Mouse (Mus musculus) T-helper 17 cell (primary cell): ENCODE data around the gene Tmub2.

Experiments
- in situ Hi-C, 2 experiments: fragments of 300-600 bp; cut with MboI, MseI; formaldehyde crosslinking; loops; 1 replicate in 1 of 2; 2 replicates in 1 of 2; pipeline ENCODE4 v1.15.1; 2025; ENCODE audit warnings: high pct_unique_total_duplicates in 2 of 2

Tmub2 gene

GRCm38 (mm10) chr11:102284501-102285094 lies at the start of gene Tmub2:
Tmub2 (plus strand) TSS chr11:102284931.
- in situ Hi-C loops: no loop called here

DNA sequence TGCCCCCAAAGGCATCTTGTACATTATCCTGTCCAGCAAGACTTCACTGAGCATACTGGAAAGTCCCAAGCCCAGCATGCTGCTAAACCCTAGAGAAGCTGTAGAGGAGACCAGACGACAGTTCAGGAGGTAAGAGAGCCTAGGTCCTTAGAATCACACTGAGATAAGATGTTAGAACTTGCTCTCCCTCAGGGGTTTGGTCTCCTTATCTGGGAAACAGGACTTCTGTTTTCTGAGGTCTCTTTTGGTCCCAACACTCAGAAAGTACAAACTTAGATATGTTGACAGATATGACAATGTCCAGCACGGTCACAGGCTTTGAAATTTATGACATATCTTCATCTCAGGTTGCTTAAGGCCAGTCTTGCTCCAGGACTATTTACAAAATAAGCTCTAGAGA lies 48.7 kb upstream of the Tmub2 start:
- in situ Hi-C loops: no loop called here

GRCm38 (mm10) chr11:102240636-102241035 lies 44.1 kb upstream of the Tmub2 start:
- in situ Hi-C loops: no loop called here

DNA sequence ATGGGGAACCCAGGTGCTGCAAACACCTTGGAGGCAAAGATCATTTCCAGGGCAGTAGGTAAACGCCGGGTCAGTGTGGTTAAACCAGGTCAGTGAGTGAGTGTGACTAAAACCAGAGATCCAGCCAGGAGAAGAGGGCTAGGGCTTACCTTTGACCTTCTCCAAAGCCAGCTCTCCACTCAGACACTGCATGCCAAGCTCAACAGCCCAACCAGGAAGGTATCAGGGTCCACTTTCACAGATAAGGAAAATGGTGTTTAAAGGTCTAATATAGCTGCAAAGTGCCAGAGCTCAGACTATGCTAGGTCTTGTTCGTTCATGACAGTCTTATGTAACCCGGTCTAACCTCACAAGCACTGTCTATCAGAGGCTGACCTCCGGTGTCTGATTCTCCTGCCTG lies 43.5 kb upstream of the Tmub2 start:
- in situ Hi-C loops: no loop called here

GRCm38 (mm10) chr11:102241874-102242273 lies 42.9 kb upstream of the Tmub2 start:
- in situ Hi-C loops: no loop called here

DNA sequence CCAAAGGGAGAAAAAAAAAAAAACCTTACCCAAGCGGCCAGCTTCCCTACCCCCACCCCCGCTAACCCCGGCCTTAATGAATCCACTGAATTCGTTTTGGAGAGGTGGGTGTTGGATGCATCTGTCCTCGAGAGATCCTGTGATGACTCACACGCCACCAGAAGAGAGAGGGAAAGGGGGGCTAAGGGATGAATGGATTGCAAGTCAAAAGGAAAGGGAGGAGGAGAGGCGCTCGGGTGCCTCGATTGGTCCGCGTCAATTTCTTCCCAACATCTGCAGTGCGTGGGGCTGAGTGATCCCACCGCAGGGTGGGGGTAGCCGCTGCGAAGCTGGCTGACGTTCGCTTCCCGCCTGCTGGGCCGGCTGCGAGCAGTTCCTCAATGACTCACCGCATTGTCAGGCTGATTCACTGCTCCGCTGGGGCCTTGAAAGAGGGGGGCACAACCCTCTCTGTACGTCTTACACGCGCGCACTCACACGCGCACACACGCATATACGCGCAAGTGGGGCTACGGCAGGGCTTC lies 39.7 kb upstream of the Tmub2 start:
- in situ Hi-C loops: no loop called here

DNA sequence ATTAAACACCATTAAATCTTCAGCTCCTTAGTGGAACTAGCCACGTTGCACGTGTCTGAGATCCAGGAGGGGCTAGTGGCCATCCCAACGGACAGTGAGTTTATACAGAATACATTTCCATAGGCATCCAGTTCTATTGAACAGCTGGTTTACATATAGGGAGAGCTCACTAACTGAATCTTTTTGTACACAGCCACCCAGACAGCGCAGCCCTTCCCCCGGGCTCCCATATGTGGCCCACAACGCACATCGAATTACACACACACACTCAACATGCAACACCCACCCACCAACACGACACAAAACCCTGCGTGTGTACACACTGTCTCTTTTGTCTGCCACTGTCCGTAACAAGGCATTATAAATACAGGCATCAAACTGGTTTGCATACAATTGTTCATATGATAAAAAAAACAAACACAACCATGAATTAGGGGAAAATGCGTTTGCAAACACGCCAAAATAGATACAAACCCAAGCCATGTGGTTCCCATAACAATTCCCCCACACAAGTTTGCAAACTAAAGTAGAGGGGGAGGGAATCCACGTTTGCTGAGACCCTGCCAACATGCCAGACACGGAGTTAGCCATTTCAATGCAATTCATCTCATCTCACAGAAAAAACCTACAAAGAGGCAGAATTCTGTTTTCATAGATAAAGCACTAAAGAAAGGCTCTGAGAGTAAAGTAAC lies 39.0 kb upstream of the Tmub2 start:
- in situ Hi-C loops: no loop called here

DNA sequence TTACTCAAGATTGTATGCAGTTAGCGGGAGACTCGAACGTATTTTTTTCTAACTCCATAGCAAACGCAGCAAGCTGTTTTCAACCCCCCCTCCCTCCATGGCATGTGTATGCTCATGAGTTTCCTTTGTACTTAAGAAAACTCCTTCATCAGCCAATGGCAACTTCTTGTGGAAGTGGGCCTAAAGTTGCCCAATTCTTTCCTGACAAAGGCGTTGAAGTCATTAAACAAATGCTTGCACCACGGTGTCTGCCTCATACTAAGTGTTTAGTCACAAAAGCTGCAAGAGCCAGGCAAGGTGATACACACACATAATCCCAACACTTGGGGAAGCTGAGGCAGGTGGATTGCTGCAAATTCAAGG lies 38.5 kb upstream of the Tmub2 start:
- in situ Hi-C loops: no loop called here

- in situ Hi-C loops: no loop called here
Observed at GRCm38 (mm10) chr11:102246871-102247270, 37.9 kb upstream of the Tmub2 start.

GRCm38 (mm10) chr11:102248630-102249230 lies 36.0 kb upstream of the Tmub2 start, which contains the start of gene BC030867:
BC030867 (plus strand) TSS chr11:102248882.
- in situ Hi-C loops: no loop called here

DNA sequence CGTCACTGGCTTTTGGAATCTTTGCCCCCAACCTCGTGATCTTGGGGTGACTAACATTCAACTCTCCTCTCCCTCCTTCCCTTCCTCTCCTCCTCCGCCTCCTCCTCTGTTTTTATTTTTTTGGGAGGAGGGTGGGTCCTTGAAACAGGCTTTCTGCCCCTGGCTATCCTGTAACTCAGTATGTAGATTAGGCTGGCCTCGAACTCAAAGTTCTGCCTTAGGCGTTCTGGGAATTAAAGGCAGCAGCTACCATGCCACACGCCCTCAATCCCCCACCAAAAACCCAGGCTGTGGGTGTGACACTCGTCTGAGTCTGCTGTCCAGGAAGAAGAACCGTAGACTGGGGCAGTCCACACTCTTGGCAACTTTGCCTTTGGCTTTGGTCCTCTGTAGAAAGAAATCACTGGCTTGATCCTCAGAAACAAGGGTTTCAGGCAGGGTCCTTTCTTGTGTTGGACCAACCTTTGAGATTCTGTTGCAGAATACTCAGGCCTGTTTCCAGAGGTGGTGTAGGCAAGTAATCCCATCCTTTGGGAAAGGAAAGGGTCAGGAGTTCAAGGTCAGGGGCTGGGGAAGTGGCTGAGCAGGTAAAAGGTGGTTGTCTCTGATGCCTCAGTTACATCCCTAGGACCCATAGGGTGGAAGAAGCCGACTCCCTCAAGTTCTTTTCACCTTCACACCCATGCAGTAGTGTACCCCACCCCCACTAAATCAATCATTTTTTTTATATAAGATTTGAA lies 35.2 kb upstream of the Tmub2 start:
- in situ Hi-C loops: no loop called here

GRCm38 (mm10) chr11:102257514-102257913 lies 27.2 kb upstream of the Tmub2 start:
- in situ Hi-C loops: no loop called here

DNA sequence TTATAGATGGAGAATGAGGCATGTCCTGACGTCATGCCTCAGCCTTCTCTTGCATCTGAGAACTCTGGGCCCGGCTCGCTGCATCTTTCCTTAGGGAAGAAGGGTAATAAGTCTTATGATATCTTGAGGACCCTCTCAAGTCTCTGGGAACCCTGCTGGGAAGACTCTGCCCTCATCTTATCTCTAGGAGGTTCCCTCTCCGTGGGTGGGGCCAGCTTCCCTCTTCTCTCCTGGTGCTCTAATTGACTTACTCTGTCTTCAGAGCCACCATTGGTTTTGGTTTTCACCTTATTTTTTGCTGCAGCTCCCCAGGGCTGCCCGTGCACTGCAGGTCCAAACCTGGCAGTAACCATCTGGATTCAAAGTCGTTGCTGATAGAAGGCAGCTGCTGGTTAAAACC lies 26.6 kb upstream of the Tmub2 start:
- in situ Hi-C loops: no loop called here

DNA sequence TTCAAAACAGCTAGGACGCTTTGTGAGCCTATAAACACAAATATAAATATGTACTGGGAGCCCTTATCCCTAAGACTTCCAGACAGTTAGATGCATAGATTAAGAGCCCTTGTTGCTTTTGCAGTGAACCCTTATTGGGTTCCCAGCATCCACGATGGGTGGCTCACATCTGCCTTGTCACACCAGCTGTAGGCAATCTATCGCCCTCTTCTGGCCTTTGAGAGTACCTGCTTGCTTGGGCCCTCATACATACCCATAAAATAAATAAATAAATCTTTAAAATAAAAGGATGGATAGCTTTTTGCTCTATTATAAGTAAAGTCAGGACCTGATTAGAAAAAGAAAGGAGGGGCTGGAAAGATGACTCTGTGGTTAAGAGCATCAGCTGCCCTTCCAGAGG lies 26.2 kb upstream of the Tmub2 start:
- in situ Hi-C loops: no loop called here

DNA sequence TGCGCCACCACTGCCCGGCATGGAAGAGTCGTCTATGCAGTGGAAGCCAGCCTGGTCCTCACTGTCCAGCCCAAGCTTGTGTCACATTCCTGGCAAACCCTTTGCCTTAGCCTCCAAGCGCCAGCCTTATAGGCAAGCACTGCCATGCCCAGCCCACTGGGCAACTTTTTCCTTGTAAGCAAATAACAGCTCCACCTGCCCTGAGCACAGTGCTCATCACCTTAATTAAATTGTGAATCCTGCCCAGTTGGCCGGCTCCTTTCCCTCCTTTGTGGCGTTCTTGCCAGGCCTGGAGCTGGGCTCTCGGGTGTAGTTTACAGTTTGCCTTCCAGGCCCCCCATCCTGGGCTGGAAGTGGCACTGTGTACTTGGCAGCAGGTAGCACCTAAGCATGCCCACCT lies 21.5 kb upstream of the Tmub2 start:
- in situ Hi-C loops: no loop called here

DNA sequence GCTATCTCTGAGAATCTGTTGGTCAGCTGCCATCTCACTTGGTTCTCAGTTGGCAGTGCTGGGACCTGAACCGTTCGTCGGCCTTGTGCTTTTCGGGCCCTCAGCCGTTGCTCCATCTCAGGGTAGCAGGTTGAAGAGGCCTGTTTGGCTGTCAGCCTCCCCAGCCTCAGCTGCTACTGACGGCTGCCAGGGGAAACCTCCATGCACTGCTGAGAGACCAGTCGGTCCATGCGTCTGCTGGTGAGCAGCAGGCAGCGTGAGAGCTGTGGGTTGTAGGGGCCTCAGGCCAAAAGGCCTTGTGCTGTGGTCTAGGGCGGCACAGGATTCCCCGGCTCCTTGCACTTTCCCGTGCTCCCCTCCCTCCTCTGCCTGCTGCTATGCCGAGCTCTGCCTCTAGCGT lies 18.9 kb upstream of the Tmub2 start:
- in situ Hi-C loops: no loop called here

GRCm38 (mm10) chr11:102266631-102267355 lies 17.9 kb upstream of the Tmub2 start:
- in situ Hi-C loops: no loop called here

GRCm38 (mm10) chr11:102267480-102267879 lies 17.3 kb upstream of the Tmub2 start:
- in situ Hi-C loops: no loop called here

DNA sequence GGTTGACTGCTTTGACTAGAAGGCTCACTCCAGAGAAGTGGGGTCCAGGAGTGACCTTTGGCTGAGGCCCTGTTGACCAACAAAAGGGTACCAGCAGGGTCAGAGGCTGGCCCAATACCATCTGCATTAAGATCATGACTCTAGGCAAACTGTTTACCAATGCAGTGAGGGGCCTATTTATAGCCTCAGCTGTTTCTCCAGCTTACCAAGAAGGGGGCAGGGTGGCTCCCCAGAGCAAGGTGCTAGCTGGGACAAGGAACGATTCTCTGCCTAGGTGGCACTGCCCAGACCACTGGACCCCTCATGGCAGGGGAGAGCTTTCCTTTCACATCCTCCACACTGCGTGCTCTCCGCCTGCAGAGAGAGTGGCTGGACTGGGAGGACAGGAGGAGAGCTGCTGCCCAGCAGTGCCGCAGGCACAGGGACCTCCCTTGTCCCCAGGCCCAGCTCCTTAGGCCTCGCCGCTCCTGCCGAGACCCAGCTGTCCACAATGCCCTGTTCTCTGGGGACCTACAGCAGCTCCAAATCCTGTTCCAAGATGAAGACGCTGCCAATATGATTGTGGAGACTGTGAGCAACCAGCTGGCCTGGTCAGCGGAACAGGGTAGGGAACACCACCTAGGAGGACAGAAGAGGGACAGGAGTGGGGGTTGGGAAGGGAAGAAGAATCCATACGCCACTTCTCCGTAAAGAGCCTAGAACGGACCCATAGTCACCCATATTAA lies 16.0 kb upstream of the Tmub2 start, which contains the start of gene Asb16:
Gene Asb16, plus strand, starts transcription at position 224 of the 725 bp plus-strand sequence.
- in situ Hi-C loops: no loop called here

DNA sequence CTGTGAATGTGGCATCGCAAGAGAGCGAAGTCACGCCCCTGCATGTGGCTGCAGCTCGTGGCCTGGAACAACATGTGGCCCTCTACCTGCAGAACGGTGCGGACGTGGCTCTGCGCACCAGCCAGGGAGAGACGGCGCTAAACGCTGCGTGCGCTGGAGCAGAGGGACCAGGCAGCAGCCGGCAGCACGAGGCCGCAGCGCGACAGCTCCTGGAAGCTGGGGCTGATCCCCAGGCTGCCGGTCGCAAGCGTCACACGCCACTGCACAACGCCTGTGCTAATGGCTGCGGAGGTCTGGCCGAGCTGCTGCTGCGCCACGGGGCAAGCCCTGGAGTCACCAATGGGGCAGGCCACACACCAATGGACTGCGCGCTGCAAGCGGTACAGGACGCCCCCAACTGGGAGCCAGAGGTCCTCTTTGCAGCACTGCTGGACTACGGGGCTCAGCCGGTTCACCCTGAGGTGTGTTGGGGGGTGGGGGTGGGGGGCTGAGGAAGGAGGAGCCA lies 8.3 kb upstream of the Tmub2 start:
- in situ Hi-C loops: no loop called here

GRCm38 (mm10) chr11:102277754-102278153 lies 7.0 kb upstream of the Tmub2 start:
- in situ Hi-C loops: no loop called here
